Comparison of ENCODE assay signal across 8 mouse cellular contexts in the genomic region with DNA sequence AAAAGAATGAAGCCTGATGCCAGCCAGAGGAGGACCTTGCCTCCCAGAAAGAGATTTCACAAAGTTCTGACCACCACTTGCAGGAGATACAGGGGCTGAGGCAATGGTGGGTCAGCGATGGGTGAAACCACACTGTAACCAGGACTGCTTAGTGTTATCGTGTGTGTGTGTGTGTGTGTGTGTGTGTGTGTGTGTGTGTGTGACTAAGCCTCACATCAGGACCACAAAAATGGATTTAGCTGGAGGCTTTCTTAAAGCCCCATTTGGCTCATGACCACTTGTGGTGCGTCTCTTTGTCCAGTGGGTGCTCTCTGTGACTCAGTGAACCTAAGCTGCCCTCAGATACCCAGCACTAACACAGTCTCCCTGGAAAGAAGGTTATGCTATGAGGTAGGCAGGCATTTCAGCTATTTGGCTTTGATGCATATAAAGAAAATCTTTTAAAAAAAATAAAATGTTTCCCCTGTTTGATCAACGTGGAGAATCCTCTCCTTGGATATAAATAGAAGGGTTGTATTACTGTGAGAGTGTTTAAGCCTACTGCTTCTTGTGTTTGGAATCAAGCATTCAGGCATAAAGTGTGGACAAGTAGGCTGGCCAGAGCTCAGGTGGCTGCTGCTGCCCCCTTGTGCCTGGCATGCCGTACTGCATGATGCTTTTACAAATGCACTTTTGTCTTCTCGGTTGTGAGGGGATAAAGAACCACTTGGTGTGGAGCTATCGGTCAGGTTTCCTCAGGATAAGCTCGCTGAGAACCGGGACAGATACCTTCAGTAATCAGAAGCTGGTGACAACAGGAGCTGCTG.
DNase-seq lines count a peak whose midpoint lies in the region; ATAC-seq lines count a peak whose summit lies in the region.

No protein-coding gene starts in this region.

- peak; percentile 75 for ATAC-seq in erythroblast, adult 5-6 weeks (replicated peaks; ENCODE audit: low FRiP score, poor library complexity, severe bottlenecking)
- ATAC-seq in hematopoietic stem cell, adult 5-6 weeks (replicated peaks in 1 of 2; ENCODE audit: insufficient read depth in 1 of 2, low FRiP score in 2 of 2, low TSS enrichment in 1 of 2, low read depth in 1 of 2, poor library complexity in 2 of 2, severe bottlenecking in 2 of 2): peak; percentile 87 to 92

- DNase-seq in MN1 (ENCODE audit: low spot score): peak; percentile 27
- peak; percentile 82 for DNase-seq in brain, adult 2 months (ENCODE audit: low read depth, low spot score)
- peak; percentile 21 to 70 for DNase-seq in layer of hippocampus, adult 8-10 months (ENCODE audit: low spot score in 2 of 2)
- peak; percentile 73 for DNase-seq in lung, postnatal 10 days
- peak; percentile 84 for DNase-seq in retina, embryonic 14.5 days (ENCODE audit: low spot score)
- DNase-seq in urinary bladder, postnatal 36 days (ENCODE audit: low spot score in 2 of 2): peak; percentile 12 to 44

Comparison
In these comparisons a context has a peak if more than half of its experiments do, and no peak if none do; other contexts are left out.
1. Peak in every context shown above with its lines: DNase-seq and ATAC-seq.
2. DNase-seq: peak in every context shown above with its lines; median percentile 84 in retina, embryonic 14.5 days; 82 in brain, adult 2 months; 73 in lung, postnatal 10 days; 46 in layer of hippocampus, adult 8-10 months; 28 in urinary bladder, postnatal 36 days; 27 in MN1.